Mouse (Mus musculus) embryonic fibroblast, embryonic 13.5 days (primary cell): Measurements from ENCODE around the gene Celsr1.

Experiments
- CTCF ChIP-seq: IDR thresholded peaks from 2 replicates; pipeline ENCODE4 v1.5.1; 2011; ENCODE audit warnings: mild to moderate bottlenecking, control low read depth, low read length, moderate library complexity, borderline replicate concordance; ENCODE audit not compliant: insufficient read depth
- POLR2A ChIP-seq: IDR thresholded peaks from 2 replicates; pipeline ENCODE4 v1.6.1; 2011; ENCODE audit warnings: low read depth, mild to moderate bottlenecking, control low read depth, low read length, moderate library complexity

DNA sequence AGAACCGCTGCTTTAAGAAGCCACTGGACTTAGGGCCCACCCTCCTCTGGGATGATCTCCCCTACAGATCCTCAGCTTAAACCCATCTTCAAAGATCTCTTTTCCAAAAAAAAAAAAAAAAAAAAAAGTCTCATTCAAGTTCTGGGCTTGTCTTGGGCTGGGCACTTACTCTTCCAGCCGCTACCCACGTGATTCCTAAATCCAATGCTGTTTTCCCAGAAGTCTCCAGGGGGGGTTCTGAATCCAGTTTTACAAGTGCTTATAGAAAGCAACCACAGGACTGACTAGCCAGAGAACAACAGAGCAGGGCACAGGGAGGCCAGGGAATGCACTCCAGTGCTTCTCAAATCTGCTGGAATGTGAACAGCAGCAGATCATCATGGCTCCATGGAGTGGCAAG lies 29.5 kb downstream of the Celsr1 start:
- TF ChIP-seq CTCF (no peak), POLR2A (no peak)
